Mouse (Mus musculus) erythroblast, adult 5-6 weeks (primary cell): ENCODE measurements around the gene Pparg. TPM values are rescaled to one million over a fixed set of nuclear protein-coding genes. Genes with fewer than 3 reads are reported as not detected.

Source experiments
- ATAC-seq: replicated peaks from 2 replicates; pipeline ENCODE4 v1.8.0; 2016; ENCODE audit warnings: moderate number of reproducible peaks, mild to moderate bottlenecking, moderate TSS enrichment, inconsistent platforms; ENCODE audit not compliant: poor library complexity, low FRiP score, severe bottlenecking
- total RNA-seq, 2 experiments: library from RNA; stranded (forward) in 1 of 2; stranded (reverse) in 1 of 2; fragments of 150-400 nt in 1 of 2; fragments of 200-764, 138-1000 nt in 1 of 2; gene quantifications; 2 replicates each; pipeline versions ENCODE4 v1.2.3 to v1.2.4; 2015 to 2017; ENCODE audit warnings: low replicate concordance in 2 of 2

Pparg gene
- total RNA-seq, 2 experiments from 2014 or later = 2.9 to 3.5 TPM

DNA sequence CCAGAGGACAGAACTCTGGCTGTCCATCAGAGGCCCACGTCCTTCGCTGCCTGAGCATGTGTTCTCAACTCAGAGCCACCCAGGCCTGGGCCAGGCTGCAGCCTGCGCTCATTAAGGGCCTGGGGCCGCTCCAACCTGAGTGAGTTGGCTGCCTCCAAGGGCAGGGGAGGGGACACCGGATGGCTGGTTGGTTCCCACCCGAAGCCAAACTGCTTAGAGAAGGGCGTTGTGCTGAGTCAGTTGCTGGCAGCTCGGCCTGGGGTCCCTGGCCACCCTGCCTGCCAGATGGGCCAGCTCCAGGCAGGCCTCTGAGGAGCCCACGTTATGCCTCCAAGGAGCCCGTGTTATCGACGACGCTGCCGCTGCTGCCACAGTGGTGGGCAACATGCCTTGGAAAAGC is 138.8 kb downstream of the Pparg start:
- ATAC-seq = no peak

- no peak for ATAC-seq
Measured at GRCm38 (mm10) chr6:115500234-115500633, 139.5 kb downstream of the Pparg start.

DNA sequence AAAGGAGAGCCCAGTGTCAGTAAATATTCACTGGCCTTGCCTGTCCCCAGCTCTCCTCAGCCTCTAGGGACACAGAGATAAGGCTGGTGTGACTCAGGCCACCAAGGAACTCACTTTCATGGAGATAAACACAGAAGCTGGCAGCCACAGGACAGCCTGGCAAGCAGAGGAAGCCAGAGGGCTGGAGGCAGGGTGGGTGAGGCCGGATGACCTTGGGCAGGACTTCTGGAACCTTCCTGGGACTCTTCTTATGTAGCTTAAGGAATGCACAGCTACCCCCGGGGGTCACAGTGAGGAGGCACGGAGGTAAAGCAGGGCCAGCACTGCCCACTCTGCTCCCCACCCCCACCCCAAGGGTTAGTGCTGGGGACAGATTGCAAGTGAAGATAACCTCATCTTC is 140.4 kb downstream of the Pparg start:
- ATAC-seq = no peak; the same call in 1 of the 2 replicates

DNA sequence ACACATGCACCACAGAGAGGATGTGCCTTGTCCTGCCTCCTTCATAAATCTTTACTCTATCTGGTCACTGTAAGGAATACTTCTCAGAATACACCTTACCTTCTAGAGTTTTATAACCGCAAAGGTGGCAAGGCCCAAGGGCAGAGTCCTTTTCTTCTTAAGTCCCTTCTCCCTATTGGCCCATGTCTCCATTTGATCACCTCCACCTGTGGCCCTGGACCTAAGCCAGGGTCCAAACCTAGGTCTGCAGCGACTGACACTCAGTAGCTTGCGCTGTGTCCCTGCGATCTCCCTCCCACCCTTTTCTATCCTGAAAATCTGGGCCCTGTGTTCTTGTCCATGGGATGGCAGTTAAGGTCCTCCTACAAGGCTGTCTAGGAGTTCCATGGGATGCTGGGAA is 142.3 kb downstream of the Pparg start:
- no peak for ATAC-seq

DNA sequence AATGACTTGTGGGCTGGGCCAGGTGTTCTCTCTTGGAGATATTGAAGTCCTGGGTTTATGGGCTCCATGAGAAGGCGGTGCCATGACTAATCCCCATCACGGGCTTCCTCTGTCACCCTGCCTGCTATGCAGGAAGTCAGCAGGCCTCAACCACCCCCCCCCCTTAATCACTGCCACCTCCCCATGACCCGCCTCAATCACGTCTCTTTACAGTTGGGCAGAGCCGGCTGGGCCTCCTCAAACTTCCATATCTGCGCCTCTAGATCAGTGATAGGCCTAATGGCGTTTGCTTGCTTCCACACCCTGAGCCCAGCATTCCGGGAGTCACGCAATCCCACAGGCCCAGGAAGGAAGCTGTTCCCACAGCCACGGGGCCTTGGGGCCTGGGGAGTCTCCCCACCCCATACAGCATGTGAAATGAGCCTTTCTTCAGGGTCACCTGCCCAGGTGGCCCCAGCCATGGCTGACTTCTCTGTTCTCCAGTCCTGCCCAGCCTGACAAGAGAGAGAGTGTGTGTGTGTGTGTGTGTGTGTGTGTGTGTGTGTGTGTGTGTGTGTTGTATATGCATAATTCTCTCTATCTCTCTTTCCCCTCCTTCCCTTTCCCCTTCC is 142.9 kb downstream of the Pparg start:
- no peak for ATAC-seq

DNA sequence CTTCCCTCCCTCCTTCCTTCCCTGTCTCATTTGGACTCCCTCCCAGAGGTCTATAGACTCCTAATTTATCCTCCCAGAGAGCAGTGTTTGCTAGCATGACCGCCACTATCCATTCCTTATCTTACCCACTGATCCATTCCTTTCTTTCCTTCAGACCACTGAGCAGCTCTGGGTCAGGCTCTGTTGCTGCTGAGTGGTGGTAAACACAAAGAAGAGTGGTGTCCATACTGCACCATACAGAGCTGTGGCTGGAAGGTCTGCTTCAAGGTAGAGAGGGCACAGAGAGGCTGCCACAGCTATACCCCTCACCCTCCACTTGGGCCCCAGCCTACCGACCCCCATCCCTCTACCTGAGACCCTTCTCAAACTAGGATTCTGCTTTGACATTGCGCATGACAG is 143.4 kb downstream of the Pparg start:
- ATAC-seq = no peak

GRCm38 (mm10) chr6:115504915-115505314 is 144.2 kb downstream of the Pparg start:
- ATAC-seq = no peak

DNA sequence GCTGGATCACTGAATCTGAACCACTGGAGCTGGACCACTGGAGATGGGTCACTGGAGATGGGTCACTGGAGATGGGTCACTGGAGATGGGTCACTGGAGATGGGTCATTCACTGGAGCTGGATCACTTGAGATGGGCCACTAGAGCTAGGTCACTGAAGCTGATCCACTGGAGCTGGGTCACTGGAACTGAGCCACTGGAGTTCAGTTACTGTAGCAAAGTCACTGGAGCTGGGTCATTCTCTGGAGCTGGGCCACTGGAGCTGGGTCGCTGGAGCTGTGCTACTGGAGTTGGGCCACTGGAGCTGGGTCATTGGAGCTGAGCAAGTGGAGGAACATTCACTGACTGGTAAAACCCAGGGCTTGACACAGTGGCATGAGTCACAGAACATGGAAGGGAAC is 145.7 kb downstream of the Pparg start:
- ATAC-seq = no peak

DNA sequence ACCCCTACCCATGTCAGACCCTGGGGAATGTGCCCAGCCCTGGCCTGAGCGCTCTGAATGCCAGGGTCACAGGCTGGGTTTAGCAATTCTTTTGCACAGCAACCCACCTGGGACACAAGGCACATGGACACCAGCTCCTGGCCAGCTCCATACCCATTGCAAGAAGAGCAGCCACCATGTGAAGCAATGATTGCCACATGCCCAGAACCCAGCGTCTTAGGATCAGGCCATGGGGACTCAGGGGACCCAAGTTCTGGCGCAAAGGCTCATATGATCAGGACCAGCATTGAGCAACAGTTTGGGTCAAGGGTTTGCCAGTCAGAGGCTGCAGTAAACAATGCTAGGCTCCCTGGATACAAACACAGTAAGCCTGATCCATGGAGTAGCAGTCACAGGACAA is 150.7 kb downstream of the Pparg start:
- ATAC-seq = no peak

- no peak for ATAC-seq
Measured at GRCm38 (mm10) chr6:115513207-115513606, 152.5 kb downstream of the Pparg start.

GRCm38 (mm10) chr6:115517904-115518303 is 157.2 kb downstream of the Pparg start:
- ATAC-seq = no peak

GRCm38 (mm10) chr6:115518352-115518751 is 157.6 kb downstream of the Pparg start:
- ATAC-seq = no peak

GRCm38 (mm10) chr6:115519275-115519699 is 158.5 kb downstream of the Pparg start:
- ATAC-seq = no peak

- no peak for ATAC-seq
Measured at GRCm38 (mm10) chr6:115521923-115522322, 161.2 kb downstream of the Pparg start.

GRCm38 (mm10) chr6:115522691-115523146 is 162.0 kb downstream of the Pparg start:
- ATAC-seq = no peak

GRCm38 (mm10) chr6:115523201-115523600 is 162.4 kb downstream of the Pparg start:
- no peak for ATAC-seq

GRCm38 (mm10) chr6:115524449-115524990 is 163.8 kb downstream of the Pparg start:
- no peak for ATAC-seq

DNA sequence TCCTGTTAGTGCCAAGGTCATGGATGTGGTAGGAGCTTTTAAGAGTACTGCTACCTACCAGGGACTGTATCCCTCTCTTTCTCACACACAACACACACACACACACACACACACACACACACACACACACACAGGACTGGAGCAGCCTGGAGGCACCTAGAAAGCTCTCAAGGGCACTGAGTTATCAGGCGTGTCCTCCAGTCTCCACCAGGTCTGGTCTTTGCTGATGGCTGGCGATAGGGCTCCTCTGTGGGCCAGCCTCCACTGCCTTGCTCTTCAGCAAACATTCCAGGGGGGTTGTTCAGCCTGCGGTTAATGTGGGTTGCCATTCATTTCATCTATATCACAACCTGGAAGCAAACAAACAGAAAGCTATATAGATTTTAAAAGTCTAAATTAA is 166.7 kb downstream of the Pparg start:
- no peak for ATAC-seq

DNA sequence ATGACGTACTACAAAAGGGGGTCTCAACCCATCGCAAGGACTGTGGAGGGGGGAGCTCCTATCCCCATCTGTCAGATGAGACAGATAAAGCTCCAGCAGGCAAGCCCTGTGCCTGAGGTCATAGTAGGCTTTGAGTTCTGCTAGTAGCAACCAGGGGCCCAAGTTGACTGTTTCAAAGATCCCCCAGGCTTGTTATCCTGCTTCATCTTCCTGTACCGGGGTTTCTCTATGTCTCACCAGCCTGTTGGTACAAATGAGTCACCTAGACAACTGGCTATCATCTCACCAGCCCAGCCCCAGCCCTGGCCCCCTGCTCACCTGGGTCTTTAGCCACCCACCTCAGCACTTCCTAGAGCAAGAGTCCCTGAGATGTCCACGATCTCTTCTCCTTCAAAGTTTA is 167.6 kb downstream of the Pparg start:
- no peak for ATAC-seq

DNA sequence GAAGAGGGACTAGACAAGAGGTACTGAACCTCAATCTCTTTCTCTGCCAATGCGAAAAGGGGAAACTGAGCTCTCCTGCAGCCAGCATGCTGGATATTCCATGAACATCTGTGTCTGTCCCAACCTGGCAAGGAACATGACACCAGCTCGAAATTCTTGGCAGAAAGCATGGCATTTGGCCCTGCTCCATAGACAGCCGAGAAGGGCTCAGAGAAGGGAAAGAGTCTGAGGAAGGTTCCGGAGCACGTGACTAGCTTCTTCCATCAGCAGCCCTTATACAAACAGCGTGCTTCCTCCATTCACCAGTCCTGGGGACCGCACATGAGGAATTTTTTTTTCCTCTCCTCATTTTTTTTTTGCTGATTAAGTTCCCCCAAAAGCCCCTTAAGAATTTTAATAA is 173.9 kb downstream of the Pparg start:
- ATAC-seq = no peak

GRCm38 (mm10) chr6:115536169-115536568 is 175.4 kb downstream of the Pparg start:
- ATAC-seq = no peak
